Comparison of ENCODE assay signal across 21 mouse cellular contexts in the genomic region with DNA sequence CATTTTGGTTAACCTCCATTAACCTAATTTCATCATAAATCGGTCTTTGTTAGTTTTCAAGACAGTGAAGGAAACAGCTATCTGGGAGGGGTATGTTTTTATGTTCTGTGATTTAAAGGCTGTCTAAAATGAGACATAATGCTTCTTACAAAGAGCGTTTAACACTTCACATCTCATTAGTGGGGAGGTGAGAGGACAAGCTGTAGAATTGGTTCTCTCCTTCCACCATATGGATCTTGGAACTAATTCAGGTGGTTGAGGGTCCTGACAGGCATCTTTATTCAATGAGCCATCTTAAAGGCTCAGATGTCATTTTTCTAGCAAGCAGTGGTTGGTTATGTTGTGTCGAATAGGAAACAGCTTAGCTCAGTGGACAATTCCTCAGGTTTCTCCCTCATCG. TPM values are rescaled to one million over a fixed set of nuclear protein-coding genes. Genes with fewer than 3 reads are reported as not detected.
"Had no signal": no experiment of that assay in that cellular context is flagged by ENCODE, and none has a peak within 500 bp of the region (broad histone marks: within the 10 kb centered on the region; RNA-seq: fewer than 3 reads in every experiment).

No protein-coding gene starts in this region.

- H3K4me3 ChIP-seq: lung, embryonic 15.5 days; megakaryocyte, embryonic 14.5 days; midbrain, embryonic 13.5 days; myocyte; neural tube, embryonic 13.5 days; neural tube, embryonic 15.5 days had no signal

- H3K4me2 ChIP-seq: lung, embryonic 15.5 days; midbrain, embryonic 11.5 days; midbrain, embryonic 13.5 days; neural tube, embryonic 13.5 days; neural tube, embryonic 15.5 days had no signal

- H3K9ac ChIP-seq: lung, embryonic 15.5 days; midbrain, embryonic 13.5 days; neural tube, embryonic 13.5 days; neural tube, embryonic 15.5 days had no signal

- H3K36me3 ChIP-seq: lung, embryonic 15.5 days; midbrain, embryonic 13.5 days; neural tube, embryonic 13.5 days; neural tube, embryonic 15.5 days had no signal

- ATAC-seq: lung, postnatal 0 days; midbrain, embryonic 13.5 days; midbrain, embryonic 16.5 days had no signal

- H3K27ac ChIP-seq: lung, embryonic 15.5 days; macrophage; midbrain, embryonic 13.5 days; neural tube, embryonic 13.5 days; neural tube, embryonic 15.5 days had no signal

- H3K9me3 ChIP-seq: lung, embryonic 15.5 days; midbrain, embryonic 13.5 days; neural tube, embryonic 13.5 days; neural tube, embryonic 15.5 days had no signal

- H3K4me1 ChIP-seq: lung, embryonic 15.5 days; megakaryocyte, embryonic 14.5 days; midbrain, embryonic 13.5 days; neural tube, embryonic 13.5 days; neural tube, embryonic 15.5 days had no signal

- H3K27me3 ChIP-seq: lung, embryonic 15.5 days; megakaryocyte, embryonic 14.5 days; midbrain, embryonic 13.5 days; neural tube, embryonic 13.5 days; neural tube, embryonic 15.5 days had no signal

- DNase-seq: lung, adult 2 months; lung, postnatal 14 days; lung, postnatal 36 days; retina, postnatal 1 day; right cerebral cortex, adult 18-20 months; right cerebral cortex, postnatal 25 days; right cerebral cortex, postnatal 4 days; spleen, adult 18-20 months; thymus, adult 18-20 months; thymus, postnatal 14 days; thymus, postnatal 36 days had no signal

RNA-seq across cellular contexts. Expression of a gene that starts 19.9 kb away (rescaled TPM):
- polyA plus RNA-seq: macrophage had no signal
